Mouse (Mus musculus) spleen, adult 2 months (tissue): ENCODE measurements around the gene Rnpc3. TPM values are rescaled to one million over a fixed set of nuclear protein-coding genes. Genes with fewer than 3 reads are reported as not detected.

Experiments used
- DNase-seq, 2 experiments: peaks; one replicate each; pipeline versions ENCODE4 v3.0.0 to v3.0.0-alpha.2; 2012 to 2021; ENCODE audit warnings: low spot score in 2 of 2, low read depth in 1 of 2
- H3K27ac ChIP-seq: fragments of 200-500 bp; 2 replicates; pipeline ENCODE4 v1.5.1; 2012; ENCODE audit warnings: low read length, inconsistent platforms; ENCODE audit not compliant: insufficient read depth
- H3K27me3 ChIP-seq: fragments of 200-500 bp; 2 replicates; pipeline ENCODE4 v1.6.1; 2012; ENCODE audit warnings: mild to moderate bottlenecking, moderate library complexity, low read length, inconsistent platforms; ENCODE audit not compliant: control insufficient read depth, insufficient read depth
- H3K36me3 ChIP-seq: fragments of 200-500 bp; 2 replicates; pipeline ENCODE4 v1.6.1; 2012; ENCODE audit warnings: mild to moderate bottlenecking, low read length, inconsistent platforms; ENCODE audit not compliant: control insufficient read depth, insufficient read depth
- H3K4me1 ChIP-seq: fragments of 200-500 bp; 2 replicates; pipeline ENCODE4 v1.6.1; 2011; ENCODE audit warnings: inconsistent platforms; ENCODE audit not compliant: control insufficient read depth, insufficient read depth, insufficient read length
- H3K4me3 ChIP-seq: fragments of 200-500 bp; 2 replicates; pipeline ENCODE4 v1.5.1; 2011; ENCODE audit warnings: mild to moderate bottlenecking, inconsistent platforms; ENCODE audit not compliant: insufficient read depth, insufficient read length; ENCODE audit errors: extremely low read depth
- CTCF ChIP-seq: fragments of 200-500 bp; IDR thresholded peaks from 2 replicates; pipeline ENCODE4 v1.5.1; 2011; ENCODE audit warnings: mild to moderate bottlenecking, inconsistent platforms; ENCODE audit not compliant: insufficient read depth, insufficient read length, insufficient replicate concordance; ENCODE audit errors: extremely low read depth
- POLR2A ChIP-seq: fragments of 200-500 bp; IDR thresholded peaks from 2 replicates; pipeline ENCODE4 v1.6.1; 2011; ENCODE audit warnings: low read depth, low read length, inconsistent platforms
- WGBS: fragments of 180-500 bp; shearing (Covaris S2); methylation state at CpG from one replicate; pipeline ENCODE4 v1.1.7; 2018; 5-methylcytosine and 5-hydroxymethylcytosine counted together
- polyA plus RNA-seq: library from polyadenylated mRNA; depleted of rRNA; stranded (reverse); fragments of >200 nt; gene quantifications from 2 replicates; pipeline ENCODE4 v1.2.3, GENCODE M21; 2012; rRNA removed

The Rnpc3 gene
- polyA plus RNA-seq, 1 experiment: 4.2 TPM

DNA sequence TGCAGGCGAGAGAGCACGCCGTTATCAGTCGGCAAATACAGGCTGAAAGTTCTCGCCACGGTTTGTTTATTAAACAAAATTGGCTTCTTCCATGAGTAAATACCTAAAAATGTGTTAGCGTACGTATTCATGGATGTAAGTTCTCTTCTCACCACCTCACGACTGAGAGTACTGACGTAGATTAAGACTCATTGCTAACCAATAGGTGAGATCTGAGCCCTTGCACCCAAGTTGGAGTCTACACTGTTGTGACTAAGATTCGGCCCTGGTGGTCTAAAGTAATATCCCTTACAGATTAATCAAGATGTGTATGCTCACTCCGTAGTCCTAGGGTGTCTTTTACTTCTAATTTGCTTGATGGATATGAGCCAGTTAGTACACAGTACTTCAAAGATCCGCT, 615 bp upstream of the Rnpc3 start:
- peak overlapping the region; percentile 99 for H3K27ac ChIP-seq
- H3K36me3 ChIP-seq: 0 out of 2 replicates have a peak, but pooled peaks cover 4% of the 10 kb centered on the region
- H3K4me1 ChIP-seq: no peaks in the 10 kb centered on the region; the same call in 1 of the 2 replicates
- DNase-seq: peak in 1 of 2 experiments; percentile 23
- H3K27me3 ChIP-seq: no peaks in the 10 kb centered on the region
- no peak for TF ChIP-seq POLR2A
- no peak for TF ChIP-seq CTCF
- peak overlapping the region; percentile 88 for H3K4me3 ChIP-seq
- 8% methylated on average over 13 of the region's 13 CpGs for WGBS

DNA sequence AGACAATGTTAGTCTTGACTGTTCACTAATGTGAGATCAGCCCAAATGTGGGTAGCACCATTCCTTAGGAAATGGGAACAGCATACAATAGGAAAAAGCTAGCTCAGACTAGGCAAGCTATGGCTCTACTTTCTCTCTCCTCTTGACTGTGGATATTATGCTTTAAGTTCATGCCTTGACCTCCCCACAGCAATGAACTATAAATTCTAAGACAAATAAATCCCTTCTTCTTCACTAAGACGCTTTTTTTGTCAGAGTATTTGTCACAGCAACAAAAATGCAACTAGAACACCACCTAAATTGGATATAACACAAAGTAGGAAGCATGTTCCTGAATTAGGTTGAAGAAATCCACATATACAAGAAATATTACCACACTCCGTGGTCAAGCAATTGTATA, 23.4 kb downstream of the Rnpc3 start, which contains the start of gene Amy1:
Gene Amy1 (minus strand): TSS at position 101 of the 400 bp plus-strand sequence.
- no peaks in the 10 kb centered on the region for H3K27me3 ChIP-seq
- WGBS: 94% methylated on average over 2 of the region's 2 CpGs
- no peak for TF ChIP-seq CTCF
- no peak for TF ChIP-seq POLR2A
- no peaks in the 10 kb centered on the region for H3K4me1 ChIP-seq
- no peak within 1 kb of the TSS for H3K27ac ChIP-seq
- peaks cover 4% of the 10 kb centered on the region for H3K36me3 ChIP-seq
- H3K4me3 ChIP-seq: no peak within 1 kb of the TSS
- no peak for DNase-seq

DNA sequence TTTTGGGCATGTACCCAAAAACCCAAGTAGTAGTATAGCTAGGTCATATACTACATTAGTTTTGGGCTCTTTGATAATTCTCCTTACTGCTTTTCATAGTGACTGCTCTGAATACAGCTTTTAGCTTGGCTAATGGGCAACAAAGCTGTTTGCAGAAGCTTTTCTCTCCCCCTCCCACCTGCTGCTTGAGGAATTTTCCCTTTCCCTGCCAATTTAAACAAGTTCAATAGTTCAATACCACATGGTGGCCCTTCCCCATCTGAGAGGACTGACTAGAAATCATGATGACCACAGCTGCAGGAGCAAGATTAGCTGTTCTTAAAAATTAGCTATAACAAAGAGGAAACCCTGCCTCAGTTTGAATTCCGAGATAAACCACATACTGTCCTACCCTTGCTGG, 39.1 kb downstream of the Rnpc3 start:
- Histone ChIP-seq H3K4me1 (no peaks in the 10 kb centered on the region), H3K27me3 (no peaks in the 10 kb centered on the region), H3K36me3 (no peaks in the 10 kb centered on the region), H3K4me3 (no peak overlapping the region), H3K27ac (no peak overlapping the region)
- 80% methylated on average over 1 of the region's 1 CpGs for WGBS
- TF ChIP-seq CTCF (no peak), POLR2A (no peak)
- no peak for DNase-seq

- no peak for TF ChIP-seq POLR2A
- TF ChIP-seq CTCF: no peak
- DNase-seq: no peak
- 82% methylated on average over 4 of the region's 4 CpGs for WGBS
- Histone ChIP-seq H3K27ac (no peak overlapping the region), H3K4me1 (no peaks in the 10 kb centered on the region), H3K4me3 (no peak overlapping the region), H3K27me3 (no peaks in the 10 kb centered on the region), H3K36me3 (no peaks in the 10 kb centered on the region)
These were observed 55.4 kb downstream of the Rnpc3 start for GRCm38 (mm10) chr3:113574578-113574977.

- H3K4me3 ChIP-seq: no peak overlapping the region
- H3K36me3 ChIP-seq: no peaks in the 10 kb centered on the region
- no peak for DNase-seq
- no peak overlapping the region for H3K27ac ChIP-seq
- no peaks in the 10 kb centered on the region for H3K4me1 ChIP-seq
- H3K27me3 ChIP-seq: no peaks in the 10 kb centered on the region
- TF ChIP-seq CTCF: no peak
- TF ChIP-seq POLR2A: no peak
- WGBS: 83% methylated on average over 2 of the region's 2 CpGs
These were observed 55.8 kb downstream of the Rnpc3 start for GRCm38 (mm10) chr3:113574138-113574537.

DNA sequence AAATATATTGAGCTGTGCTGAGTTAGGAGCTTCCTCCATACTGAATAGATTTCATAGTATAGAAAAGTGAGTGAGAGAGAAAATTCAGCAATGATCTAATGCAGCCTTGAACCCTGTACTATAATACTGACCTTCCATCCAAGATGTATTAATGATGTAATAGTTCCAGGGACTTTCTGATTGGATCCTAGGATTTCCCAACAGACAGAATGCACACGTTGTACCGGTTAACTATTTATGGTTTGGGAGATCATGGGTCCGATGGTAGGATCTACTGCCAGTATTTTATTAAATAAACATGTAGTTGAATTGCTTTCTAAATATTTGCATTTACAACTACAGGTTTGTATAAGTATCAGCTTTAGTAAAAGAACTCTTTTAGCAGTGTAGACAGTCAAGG, 57.8 kb downstream of the Rnpc3 start:
- TF ChIP-seq POLR2A (no peak), CTCF (no peak)
- 79% methylated on average over 3 of the region's 3 CpGs for WGBS
- DNase-seq: no peak
- Histone ChIP-seq H3K27ac (no peak overlapping the region), H3K4me1 (no peaks in the 10 kb centered on the region), H3K4me3 (no peak overlapping the region), H3K36me3 (no peaks in the 10 kb centered on the region), H3K27me3 (no peaks in the 10 kb centered on the region)

Other genes with a start within 250 kb of the Rnpc3 start
- gene Amy2a1, start 97.7 kb downstream of the Rnpc3 start, polyA plus RNA-seq: 332 TPM in 1 of 2 replicates, not detected in the other
- gene Amy1, start 23.4 kb downstream of the Rnpc3 start, polyA plus RNA-seq: 0.29 and 0.56 TPM in 2 replicates